Mouse (Mus musculus) G1E (cell line): Measurements from ENCODE around the gene Il12rb1. TPM values are rescaled to one million over a fixed set of nuclear protein-coding genes. Genes with fewer than 3 reads are reported as not detected.

ENCODE experiments used
- ATAC-seq: 2 replicates; pipeline ENCODE4 v1.8.0; 2016; ENCODE audit warnings: mild to moderate bottlenecking; ENCODE audit not compliant: insufficient number of reproducible peaks, poor library complexity, low FRiP score, severe bottlenecking; ENCODE audit errors: extremely low read depth
- DNase-seq: peaks from one replicate; pipeline ENCODE4 v3.0.0; 2012; ENCODE audit warnings: low spot score
- H3K27me3 ChIP-seq: 2 replicates; pipeline ENCODE4 v1.6.1; 2012; ENCODE audit warnings: mild to moderate bottlenecking, low read length, inconsistent platforms; ENCODE audit not compliant: insufficient read depth
- H3K36me3 ChIP-seq: replicated peaks from 2 replicates; pipeline ENCODE3; 2012; ENCODE audit warnings: mild to moderate bottlenecking, inconsistent platforms
- H3K4me1 ChIP-seq: 2 replicates; pipeline ENCODE4 v1.6.1; 2012; ENCODE audit warnings: low read depth, low read length, inconsistent platforms, mixed read lengths; ENCODE audit not compliant: insufficient read depth
- H3K4me3 ChIP-seq: 2 replicates; pipeline ENCODE4 v1.5.1; 2012; ENCODE audit warnings: low read depth, mild to moderate bottlenecking, inconsistent platforms, low read length, moderate library complexity, mixed read lengths
- H3K9me3 ChIP-seq: replicated peaks from 2 replicates; pipeline ENCODE4 v1.6.1; 2012; ENCODE audit warnings: inconsistent platforms
- CTCF ChIP-seq: IDR thresholded peaks from 2 replicates; pipeline ENCODE4 v1.5.1; 2012; ENCODE audit warnings: low read depth, low read length, inconsistent platforms, mixed read lengths
- GATA1 ChIP-seq: IDR thresholded peaks from 2 replicates; pipeline ENCODE4 v1.6.1; 2012; ENCODE audit warnings: borderline replicate concordance, low read length, inconsistent platforms, mixed read lengths
- GATA2 ChIP-seq: IDR thresholded peaks from 2 replicates; pipeline ENCODE4 v1.6.1; 2012; ENCODE audit warnings: low read depth, low read length, inconsistent platforms, borderline replicate concordance
- POLR2AphosphoS5 ChIP-seq: IDR thresholded peaks from 2 replicates; pipeline ENCODE4 v1.6.1; 2012; ENCODE audit warnings: low read depth, low read length, inconsistent platforms; ENCODE audit not compliant: insufficient replicate concordance
- TAL1 ChIP-seq: conservative IDR thresholded peaks from 2 replicates; pipeline ENCODE4 v1.6.1; 2012; ENCODE audit warnings: low read depth, low read length, inconsistent platforms, mixed read lengths
- polyA plus RNA-seq: library from polyadenylated mRNA; stranded (reverse); fragments of >175 nt; gene quantifications from 2 replicates; pipeline ENCODE4 v1.2.3, GENCODE M21; 2012
- total RNA-seq, 2 experiments: library from RNA; stranded (forward) in 1 of 2; stranded (reverse) in 1 of 2; fragments of 200-1000 nt in 1 of 2; fragments of >200 nt in 1 of 2; fragmentation: Nextera tagmentation in 1 of 2; gene quantifications; 2 replicates each; pipeline ENCODE4 v1.2.3; 2014 to 2017

Gene Il12rb1
- total and polyA plus RNA-seq, 3 experiments, result 1.9 to 5.6 (median 2.3) TPM

DNA sequence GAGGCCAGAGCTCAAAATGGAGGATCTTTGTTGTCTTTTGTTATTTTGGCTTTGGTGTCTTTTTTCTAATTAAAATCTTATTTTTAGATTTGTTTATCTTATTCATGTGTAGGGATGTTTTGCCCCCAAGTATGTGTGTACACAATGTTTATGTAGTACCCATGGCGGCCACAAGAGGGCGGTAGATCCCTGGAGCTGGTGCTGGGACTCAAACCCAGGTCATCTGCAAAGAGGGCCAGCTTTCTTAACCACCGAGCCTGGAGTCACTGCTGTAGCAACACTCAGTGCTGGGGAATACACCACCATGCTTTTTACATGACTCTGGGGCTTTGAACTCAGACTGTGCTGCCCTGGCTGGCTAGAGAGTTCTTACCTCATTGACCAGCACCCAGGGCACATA, 44.9 kb upstream of the Il12rb1 start:
- Histone ChIP-seq H3K27me3 (no peaks in the 10 kb centered on the region), H3K4me1 (peaks cover 90% of the 10 kb centered on the region), H3K4me3 (peak overlapping the region; percentile 63; the same call in 1 of the 2 replicates), H3K9me3 (no peaks in the 10 kb centered on the region), H3K36me3 (peaks cover 62% of the 10 kb centered on the region)
- no peak for TF ChIP-seq POLR2AphosphoS5
- peak; percentile 82 for TF ChIP-seq CTCF
- TF ChIP-seq TAL1, result no peak
- TF ChIP-seq GATA1, result no peak
- DNase-seq (no peak), ATAC-seq (no peak)

DNA sequence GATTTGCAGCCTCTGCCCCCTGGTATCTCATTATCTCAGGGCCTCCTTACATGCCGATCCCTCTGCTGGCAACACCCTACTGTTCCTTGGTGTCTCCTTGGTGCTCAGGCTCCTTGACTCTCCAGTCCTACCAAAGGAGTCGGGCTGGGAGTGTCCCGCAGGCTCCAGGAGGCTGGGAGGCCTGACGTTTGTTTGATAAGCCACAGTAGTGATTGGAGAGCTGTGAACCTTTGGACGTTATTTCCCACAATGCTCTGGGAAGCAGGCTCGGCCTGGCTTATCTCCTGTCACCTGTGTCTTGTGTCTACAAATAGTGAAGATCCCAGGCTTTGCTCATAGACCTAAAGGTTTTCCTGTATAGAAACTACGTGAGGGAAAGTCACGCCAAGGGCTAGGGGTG, 44.2 kb upstream of the Il12rb1 start:
- peaks cover 62% of the 10 kb centered on the region for H3K36me3 ChIP-seq
- TF ChIP-seq TAL1 (peak; percentile 46), POLR2AphosphoS5 (no peak), CTCF (no peak), GATA2 (no peak), GATA1 (no peak)
- no peaks in the 10 kb centered on the region for H3K27me3 ChIP-seq
- peak overlapping the region; percentile 63; the same call in 1 of the 2 replicates for H3K4me3 ChIP-seq
- H3K4me1 ChIP-seq, result peaks cover 90% of the 10 kb centered on the region
- ATAC-seq (0 out of 2 replicates have a peak, but pooled peaks have one; percentile 6), DNase-seq (no peak)
- no peaks in the 10 kb centered on the region for H3K9me3 ChIP-seq

DNA sequence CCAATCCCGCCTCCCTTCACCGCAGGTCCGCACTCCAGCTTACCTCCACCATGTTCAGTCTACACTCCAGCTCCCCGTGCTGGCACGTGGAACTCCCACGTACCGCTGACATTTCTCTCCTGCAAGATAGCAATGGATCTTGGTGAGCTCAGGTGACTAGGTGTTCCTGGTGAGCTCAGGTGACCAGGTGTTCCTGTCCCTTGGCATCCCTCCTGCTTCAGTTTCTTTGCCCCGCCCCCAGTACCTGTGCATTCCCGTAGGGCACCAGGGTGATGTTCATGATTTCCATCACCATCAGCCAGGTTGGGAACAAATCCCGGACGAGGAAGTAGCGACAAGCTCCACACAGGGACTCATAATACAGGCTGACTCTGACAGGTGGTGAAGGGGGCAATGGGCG, 43.6 kb upstream of the Il12rb1 start:
- DNase-seq, result no peak
- no peak for ATAC-seq
- TF ChIP-seq GATA1 (no peak), GATA2 (no peak), CTCF (no peak), TAL1 (no peak), POLR2AphosphoS5 (no peak)
- Histone ChIP-seq H3K36me3 (peaks cover 62% of the 10 kb centered on the region), H3K4me1 (peaks cover 90% of the 10 kb centered on the region), H3K9me3 (no peaks in the 10 kb centered on the region), H3K4me3 (peak overlapping the region; percentile 63; the same call in 1 of the 2 replicates), H3K27me3 (no peaks in the 10 kb centered on the region; the same call in 1 of the 2 replicates)

DNA sequence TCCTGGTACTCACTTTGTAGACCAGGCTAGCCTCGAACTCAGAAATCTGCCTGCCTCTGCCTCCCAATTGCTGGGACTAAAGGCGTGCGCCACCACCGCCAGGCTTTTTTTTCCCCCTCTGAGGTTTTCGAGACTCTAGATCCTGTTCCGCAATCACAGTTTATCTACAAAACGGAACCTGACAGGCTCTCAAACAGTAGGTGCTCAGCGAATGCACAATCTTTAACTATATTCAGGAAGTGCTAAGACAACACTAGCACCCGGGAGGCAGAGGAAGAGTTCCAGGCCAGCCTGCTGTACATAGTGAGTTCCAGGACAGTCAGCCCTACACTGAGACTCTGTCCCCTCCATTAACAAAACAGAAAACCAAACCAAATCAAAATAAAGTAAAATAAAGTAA, 42.9 kb upstream of the Il12rb1 start:
- Histone ChIP-seq H3K4me3 (peak overlapping the region; percentile 73; the same call in 1 of the 2 replicates), H3K4me1 (peaks cover 89% of the 10 kb centered on the region), H3K36me3 (peaks cover 66% of the 10 kb centered on the region), H3K9me3 (no peaks in the 10 kb centered on the region), H3K27me3 (no peaks in the 10 kb centered on the region; the same call in 1 of the 2 replicates)
- no peak for TF ChIP-seq TAL1
- no peak for TF ChIP-seq CTCF
- no peak for TF ChIP-seq GATA1
- TF ChIP-seq GATA2, result no peak
- no peak for TF ChIP-seq POLR2AphosphoS5
- DNase-seq (no peak), ATAC-seq (no peak)

DNA sequence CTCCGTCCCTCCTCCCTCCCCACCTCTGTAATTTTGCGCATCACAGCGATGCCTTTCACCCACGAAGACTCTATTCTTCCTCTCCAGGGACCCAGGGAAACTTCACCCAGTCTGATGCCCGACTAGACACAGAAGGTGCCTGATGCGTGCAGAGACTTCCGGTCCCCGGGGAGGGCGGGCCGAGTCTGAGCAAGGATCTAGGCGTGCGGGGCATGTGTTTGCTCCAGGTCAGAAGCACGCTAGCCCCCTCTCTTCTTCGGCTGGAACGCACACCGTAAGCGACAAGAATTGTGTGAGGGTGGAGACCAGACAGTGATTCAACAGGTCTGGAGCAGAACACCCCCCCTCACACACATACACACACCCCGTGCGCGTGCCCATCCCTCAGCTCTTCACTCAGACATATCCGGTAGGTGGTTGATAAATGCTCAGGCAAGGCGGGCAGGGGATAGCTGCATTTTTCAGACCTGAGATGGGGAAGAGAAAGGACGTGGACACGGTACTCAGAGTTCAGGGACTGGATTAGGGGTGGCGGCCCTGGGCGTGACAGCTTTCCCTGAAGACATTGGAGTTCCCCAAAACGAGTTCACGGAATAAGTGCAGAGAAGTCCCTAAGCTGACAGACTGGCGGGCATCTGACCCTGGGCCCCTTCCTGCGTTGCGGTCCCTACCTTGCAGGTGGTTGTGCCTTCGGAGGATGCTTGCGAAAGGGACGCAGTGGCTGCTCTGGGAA, 42.2 kb upstream of the Il12rb1 start:
- DNase-seq (no peak), ATAC-seq (no peak)
- no peaks in the 10 kb centered on the region for H3K9me3 ChIP-seq
- TF ChIP-seq GATA2, result no peak
- TF ChIP-seq TAL1, result no peak
- TF ChIP-seq CTCF, result no peak
- no peak for TF ChIP-seq GATA1
- no peak for TF ChIP-seq POLR2AphosphoS5
- H3K36me3 ChIP-seq, result peaks cover 73% of the 10 kb centered on the region
- no peaks in the 10 kb centered on the region; the same call in 1 of the 2 replicates for H3K27me3 ChIP-seq
- peak overlapping the region; percentile 73 for H3K4me3 ChIP-seq
- H3K4me1 ChIP-seq, result peaks cover 94% of the 10 kb centered on the region

DNA sequence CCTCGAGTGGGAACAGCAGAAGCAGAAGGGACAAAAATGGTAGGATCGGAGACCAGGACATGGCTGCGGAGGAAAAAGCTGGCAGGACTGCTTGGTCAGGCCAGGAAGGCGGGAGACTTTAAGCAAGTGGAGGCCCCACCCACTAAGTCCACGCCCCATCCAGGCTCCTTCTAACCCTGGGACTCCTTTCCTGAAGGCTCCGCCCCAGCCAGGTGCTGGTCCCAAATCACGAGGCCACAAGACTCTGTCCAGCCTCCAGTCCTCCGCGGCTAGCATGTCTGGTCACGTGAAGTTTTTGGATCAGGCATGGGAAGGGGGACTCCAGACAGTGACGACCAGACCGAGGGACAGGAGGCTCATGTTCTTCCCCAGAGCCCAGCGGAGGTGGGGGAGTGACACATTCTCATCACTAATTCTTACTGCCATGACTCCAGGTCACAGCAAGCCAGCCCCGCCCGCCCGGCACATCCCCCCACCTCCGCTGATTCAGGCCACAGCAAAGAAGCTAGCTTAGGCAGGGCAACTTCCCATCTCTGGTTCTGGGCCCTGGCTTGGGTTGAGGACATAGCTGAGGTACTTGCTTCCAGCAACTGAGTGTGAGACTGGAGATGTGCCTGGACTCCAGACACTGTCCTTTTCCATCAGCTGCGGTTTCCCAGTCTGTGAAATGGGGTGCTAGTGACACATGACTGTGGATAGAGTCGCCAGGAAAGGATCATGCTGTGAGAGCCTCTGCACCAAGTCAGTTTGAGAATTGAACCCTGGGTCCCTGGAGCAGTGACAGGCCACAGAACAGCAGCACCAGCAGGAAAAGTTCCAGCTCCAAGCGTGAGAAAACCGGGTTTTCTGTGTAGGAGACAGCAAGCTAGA, 41.4 kb upstream of the Il12rb1 start:
- TF ChIP-seq GATA2 (no peak), GATA1 (no peak), TAL1 (no peak), POLR2AphosphoS5 (no peak; the same call in 1 of the 2 replicates), CTCF (no peak)
- no peaks in the 10 kb centered on the region for H3K9me3 ChIP-seq
- no peak for ATAC-seq
- no peak for DNase-seq
- H3K4me1 ChIP-seq, result peaks cover 94% of the 10 kb centered on the region
- H3K27me3 ChIP-seq, result no peaks in the 10 kb centered on the region; the same call in 1 of the 2 replicates
- H3K36me3 ChIP-seq, result peaks cover 81% of the 10 kb centered on the region
- peak overlapping the region; percentile 73 for H3K4me3 ChIP-seq
